Mouse (Mus musculus) embryonic facial prominence, embryonic 14.5 days (tissue): Measurements from ENCODE around the gene Crlf2. TPM values are rescaled to one million over a fixed set of nuclear protein-coding genes. Genes with fewer than 3 reads are reported as not detected.

Experiments used
- ATAC-seq: fragments of 200-750 bp; cut with Nextera tagmentation; 2 replicates; pipeline ENCODE4 v1.8.0; 2017; ENCODE audit warnings: low read depth, moderate number of reproducible peaks, moderate TSS enrichment
- DNase-seq: peaks from one replicate; pipeline ENCODE4 v3.0.0-alpha.2; 2015; ENCODE audit warnings: low spot score
- H3K27ac ChIP-seq: fragments of 300-500 bp; sonication (generic); replicated peaks from 2 replicates; pipeline ENCODE4 v1.5.1; 2014; ENCODE audit warnings: low read depth, mild to moderate bottlenecking, low read length, moderate library complexity
- H3K27me3 ChIP-seq: fragments of 300-500 bp; sonication (generic); replicated peaks from 2 replicates; pipeline ENCODE4 v1.6.1; 2014; ENCODE audit warnings: low read length; ENCODE audit not compliant: control insufficient read depth, insufficient read depth
- H3K36me3 ChIP-seq: fragments of 300-500 bp; sonication (generic); 2 replicates; pipeline ENCODE4 v1.6.1; 2014; ENCODE audit warnings: low read length, mixed read lengths; ENCODE audit not compliant: control insufficient read depth, insufficient read depth
- H3K4me1 ChIP-seq: fragments of 300-500 bp; sonication (generic); 2 replicates; pipeline ENCODE4 v1.6.1; 2014; ENCODE audit warnings: antibody characterized with exemption, low read length; ENCODE audit not compliant: control insufficient read depth, insufficient read depth
- H3K4me2 ChIP-seq: fragments of 300-500 bp; sonication (generic); 2 replicates; pipeline ENCODE4 v1.6.1; 2014; ENCODE audit warnings: low read depth, mild to moderate bottlenecking, low read length, moderate library complexity, mixed read lengths
- H3K4me3 ChIP-seq: fragments of 300-500 bp; sonication (generic); 2 replicates; pipeline ENCODE4 v1.5.1; 2014; ENCODE audit warnings: low read depth, mild to moderate bottlenecking, low read length
- H3K9ac ChIP-seq: fragments of 300-500 bp; sonication (generic); 2 replicates; pipeline ENCODE4 v1.6.1; 2014; ENCODE audit warnings: low read depth, mild to moderate bottlenecking, low read length, moderate library complexity, mixed read lengths
- H3K9me3 ChIP-seq: fragments of 300-500 bp; sonication (generic); 2 replicates; pipeline ENCODE4 v1.6.1; 2016; ENCODE audit warnings: low read length; ENCODE audit not compliant: control insufficient read depth
- WGBS: fragments of 180-500 bp; shearing (Covaris S2); extraction: QIAGEN DNeasy Blood & Tissue Kit; methylation state at CpG from one replicate; pipeline ENCODE4 v1.1.7; 2014; 5-methylcytosine and 5-hydroxymethylcytosine counted together
- polyA plus RNA-seq: library from polyadenylated mRNA; unstranded; fragments of >200 nt; fragmentation: Nextera tagmentation; extraction: Ambion mirVana; gene quantifications from 2 replicates; pipeline ENCODE4 v1.2.1, GENCODE M21; 2014

The Crlf2 gene
- polyA plus RNA-seq: 7.8 and 7.9 TPM in 2 replicates

GRCm38 (mm10) chr5:109558404-109559160, at the start of gene Crlf2:
Gene Crlf2, minus strand, starts transcription at chr5:109558993.
- Histone ChIP-seq H3K27me3 (no peaks in the 10 kb centered on the region), H3K9ac (peak within 1 kb of the TSS; percentile 75), H3K4me2 (peak within 1 kb of the TSS; percentile 59), H3K9me3 (peaks cover 31% of the 10 kb centered on the region), H3K4me1 (no peaks in the 10 kb centered on the region), H3K36me3 (peaks cover 14% of the 10 kb centered on the region), H3K27ac (peak within 1 kb of the TSS; percentile 96), H3K4me3 (peak within 1 kb of the TSS; percentile 67)
- WGBS: 1% methylated on average over 19 of the region's 73 CpGs
- ATAC-seq: peak; percentile 68
- DNase-seq: peak; percentile 97

- peak; percentile 47 for DNase-seq
- ATAC-seq: no peak
- WGBS: 61% methylated on average over 1 of the region's 1 CpGs
- no peak overlapping the region for H3K4me3 ChIP-seq
- peaks cover 14% of the 10 kb centered on the region; the same call in 1 of the 2 replicates for H3K9me3 ChIP-seq
- H3K9ac ChIP-seq: no peak overlapping the region
- no peaks in the 10 kb centered on the region for H3K4me1 ChIP-seq
- no peak overlapping the region for H3K4me2 ChIP-seq
- no peak overlapping the region for H3K27ac ChIP-seq
- H3K36me3 ChIP-seq: no peaks in the 10 kb centered on the region
- no peaks in the 10 kb centered on the region for H3K27me3 ChIP-seq
Observed at GRCm38 (mm10) chr5:109602585-109602984, 43.8 kb upstream of the Crlf2 start.

- WGBS: 24% methylated on average over 3 of the region's 3 CpGs
- ATAC-seq: no peak
- H3K4me1 ChIP-seq: no peaks in the 10 kb centered on the region
- no peaks in the 10 kb centered on the region for H3K27me3 ChIP-seq
- H3K36me3 ChIP-seq: no peaks in the 10 kb centered on the region
- H3K9ac ChIP-seq: no peak overlapping the region
- peak; percentile 15 for DNase-seq
- H3K27ac ChIP-seq: no peak overlapping the region
- H3K9me3 ChIP-seq: peaks cover 14% of the 10 kb centered on the region; the same call in 1 of the 2 replicates
- no peak overlapping the region for H3K4me2 ChIP-seq
- H3K4me3 ChIP-seq: no peak overlapping the region
Observed at GRCm38 (mm10) chr5:109601080-109601479, 42.3 kb upstream of the Crlf2 start.

DNA sequence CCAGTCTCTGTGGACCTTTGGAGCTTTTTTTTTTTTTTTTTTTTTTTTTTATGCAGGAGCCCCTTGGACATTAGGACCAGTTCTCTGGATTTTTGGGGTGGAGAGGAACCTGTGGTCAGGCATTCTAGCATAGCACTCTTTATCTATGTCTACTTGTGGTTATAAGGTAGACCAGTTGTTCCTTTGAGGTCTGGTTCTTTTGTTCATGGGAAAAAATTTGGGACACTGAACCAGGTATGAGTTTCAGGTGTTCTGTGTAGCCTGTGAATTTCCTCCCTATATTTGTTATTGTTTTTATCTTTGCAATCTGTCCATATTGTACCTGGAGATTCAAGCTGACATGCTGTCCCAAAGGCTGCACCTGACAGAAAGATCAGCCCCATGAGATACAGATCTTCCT, 40.1 kb upstream of the Crlf2 start:
- Histone ChIP-seq H3K4me3 (no peak overlapping the region), H3K27ac (no peak overlapping the region)
- DNase-seq: no peak

DNA sequence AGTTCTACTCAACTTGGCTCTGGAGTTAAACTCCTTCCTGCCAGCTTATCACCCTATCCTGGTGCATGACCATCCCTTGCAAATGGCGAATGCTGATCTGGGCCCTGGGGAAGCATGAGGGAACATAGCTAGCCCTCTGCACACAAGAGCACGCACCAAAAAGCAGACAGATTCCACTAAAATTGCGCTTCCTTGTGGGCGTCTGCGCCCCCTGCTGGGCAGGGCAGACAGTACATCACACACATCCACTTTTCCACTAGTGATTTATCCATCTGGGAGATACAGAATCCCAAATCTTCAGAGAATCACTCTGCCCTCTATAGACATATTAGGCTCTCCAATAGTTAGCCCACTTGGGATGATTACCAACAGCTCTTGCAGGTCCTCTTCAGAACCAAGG, 37.9 kb upstream of the Crlf2 start:
- WGBS: 44% methylated on average over 5 of the region's 5 CpGs
- no peak for ATAC-seq
- Histone ChIP-seq H3K27me3 (no peaks in the 10 kb centered on the region), H3K4me2 (no peak overlapping the region), H3K9ac (no peak overlapping the region), H3K4me1 (no peaks in the 10 kb centered on the region), H3K9me3 (peaks cover 13% of the 10 kb centered on the region), H3K27ac (no peak overlapping the region), H3K36me3 (no peaks in the 10 kb centered on the region), H3K4me3 (no peak overlapping the region)
- no peak for DNase-seq

More for the DNA sequence above, 40.1 kb upstream of the Crlf2 start:
- no peaks in the 10 kb centered on the region for H3K4me1 ChIP-seq
- H3K9ac ChIP-seq: no peak overlapping the region
- no peak for ATAC-seq
- H3K27me3 ChIP-seq: no peaks in the 10 kb centered on the region
- H3K4me2 ChIP-seq: no peak overlapping the region
- peaks cover 15% of the 10 kb centered on the region for H3K9me3 ChIP-seq
- H3K36me3 ChIP-seq: no peaks in the 10 kb centered on the region

GRCm38 (mm10) chr5:109562829-109563228, 4.0 kb upstream of the Crlf2 start:
- Histone ChIP-seq H3K27me3 (no peaks in the 10 kb centered on the region), H3K4me2 (no peak overlapping the region), H3K9ac (no peak overlapping the region), H3K9me3 (no peaks in the 10 kb centered on the region; the same call in 1 of the 2 replicates), H3K4me1 (no peaks in the 10 kb centered on the region), H3K27ac (no peak overlapping the region), H3K36me3 (no peaks in the 10 kb centered on the region), H3K4me3 (no peak overlapping the region)
- no peak for ATAC-seq
- 62% methylated on average over 2 of the region's 2 CpGs for WGBS
- DNase-seq: no peak

- Histone ChIP-seq H3K9ac (no peak overlapping the region), H3K4me2 (peak overlapping the region; percentile 59), H3K4me3 (peak overlapping the region; percentile 67), H3K9me3 (peaks cover 26% of the 10 kb centered on the region), H3K4me1 (no peaks in the 10 kb centered on the region), H3K27me3 (no peaks in the 10 kb centered on the region), H3K36me3 (peaks cover 14% of the 10 kb centered on the region), H3K27ac (peak overlapping the region; percentile 96; the same call in 1 of the 2 replicates)
- DNase-seq (no peak), ATAC-seq (no peak)
- WGBS: 25% methylated on average over 6 of the region's 6 CpGs
Observed at GRCm38 (mm10) chr5:109559191-109559590, 398 bp upstream of the Crlf2 start.

DNA sequence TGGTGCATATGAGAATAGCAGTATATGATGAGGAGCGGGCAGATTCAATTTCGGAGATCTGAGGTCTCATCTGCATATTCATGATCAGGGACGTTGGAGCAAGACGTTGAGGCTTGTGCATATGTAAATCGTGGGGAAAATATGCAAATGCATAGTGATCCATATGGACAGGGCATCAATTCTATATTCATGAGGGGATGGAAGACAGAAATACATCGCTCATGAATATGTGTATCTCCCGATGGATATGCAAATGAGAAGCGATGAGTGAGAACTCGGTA, 730 bp downstream of the Crlf2 start:
- Histone ChIP-seq H3K9me3 (peaks cover 36% of the 10 kb centered on the region), H3K27ac (peak overlapping the region; percentile 96), H3K4me3 (peak overlapping the region; percentile 67), H3K9ac (peak overlapping the region; percentile 2; the same call in 1 of the 2 replicates), H3K36me3 (peaks cover 14% of the 10 kb centered on the region), H3K4me1 (no peaks in the 10 kb centered on the region), H3K4me2 (peak overlapping the region; percentile 59), H3K27me3 (no peaks in the 10 kb centered on the region)
- WGBS: 3% methylated on average over 9 of the region's 9 CpGs
- ATAC-seq (no peak), DNase-seq (no peak)
